Mouse (Mus musculus): ENCODE measurements at regions not wholly inside any gene's neighbourhood (a gene's known extent, or its start where the extent isn't known, plus 50 kb on each side); places are given as distances from the start of the nearest gene placed in this dataset.
"Not testable (repeated sequence)": the region's sequence is repeated elsewhere in the genome, so short reads cannot be mapped to it uniquely, and the experiment has no call there.

DNA sequence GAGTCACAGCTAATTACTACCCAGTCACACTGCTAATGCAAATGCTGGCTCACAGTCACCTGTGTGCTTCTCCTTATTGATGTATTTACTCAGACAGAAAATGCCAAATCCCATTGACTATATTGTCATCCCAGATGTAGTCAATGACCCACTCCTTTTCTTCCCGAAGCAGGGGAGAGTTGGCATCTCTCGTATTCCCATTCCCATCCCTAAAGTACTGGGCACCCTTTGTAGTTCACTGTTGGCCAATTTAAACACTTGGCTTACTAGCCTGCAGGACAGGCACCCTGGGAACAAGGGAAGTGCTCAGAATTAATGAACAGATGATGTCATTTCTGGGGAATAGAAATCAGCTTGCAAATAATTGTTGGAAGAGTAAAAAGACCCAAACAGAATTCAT lies 114.5 kb downstream of the 4933415F23Rik start:
- no peak for DNase-seq
- Histone ChIP-seq H3K4me2 (ENCODE audit: low read depth, low read length) (no peak overlapping the region), H3K27ac (ENCODE audit: low read depth) (no peak overlapping the region), H3K4me1 (ENCODE audit: insufficient read depth) (no peaks in the 10 kb centered on the region), H3K36me3 (replicated peaks; ENCODE audit: insufficient read depth, low read length) (no peaks in the 10 kb centered on the region), H3K9me3 (ENCODE audit: low read length) (no peaks in the 10 kb centered on the region), H3K9ac (replicated peaks) (no peak overlapping the region), H3K27me3 (ENCODE audit: insufficient read depth, low read length) (no peaks in the 10 kb centered on the region), H3K4me3 (ENCODE audit: low read depth, low read length) (no peak overlapping the region)
- WGBS (ENCODE audit: insufficient replicate concordance) = 76% methylated on average over 2 of the region's 2 CpGs
- ATAC-seq = no peak
- no peak for TF ChIP-seq EP300 (IDR thresholded peaks at IDR 0.05; ENCODE audit: low read depth)
- no peak for TF ChIP-seq CTCF (IDR thresholded peaks at IDR 0.05; ENCODE audit: low read depth)

DNA sequence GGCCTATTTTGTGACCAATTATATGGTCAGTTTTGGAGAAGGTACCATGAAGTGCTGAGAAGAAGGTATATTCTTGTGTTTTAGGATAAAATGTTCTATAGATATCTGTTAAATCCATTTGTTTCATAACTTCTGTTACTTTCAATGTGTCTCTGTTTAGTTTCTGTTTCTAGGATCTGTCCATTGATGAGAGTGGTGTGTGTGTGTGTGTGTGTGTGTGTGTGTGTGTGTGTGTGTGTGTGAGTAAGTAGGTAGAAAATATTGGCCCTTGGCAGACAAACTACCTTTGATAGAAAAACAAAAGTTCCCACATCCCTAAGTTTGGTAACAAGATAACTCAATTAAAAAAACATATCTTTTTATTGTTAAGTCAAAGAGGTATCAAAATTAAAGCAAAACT lies 117.8 kb downstream of the 4933415F23Rik start:
- H3K9me3 ChIP-seq (ENCODE audit: low read length); H3K9ac ChIP-seq (replicated peaks); H3K4me1 ChIP-seq (ENCODE audit: insufficient read depth); H3K36me3 ChIP-seq (replicated peaks; ENCODE audit: insufficient read depth, low read length); ATAC-seq; H3K4me3 ChIP-seq (ENCODE audit: low read depth, low read length); H3K4me2 ChIP-seq (ENCODE audit: low read depth, low read length); H3K27me3 ChIP-seq (ENCODE audit: insufficient read depth, low read length); H3K27ac ChIP-seq (ENCODE audit: low read depth); DNase-seq: not testable (repeated sequence)

DNA sequence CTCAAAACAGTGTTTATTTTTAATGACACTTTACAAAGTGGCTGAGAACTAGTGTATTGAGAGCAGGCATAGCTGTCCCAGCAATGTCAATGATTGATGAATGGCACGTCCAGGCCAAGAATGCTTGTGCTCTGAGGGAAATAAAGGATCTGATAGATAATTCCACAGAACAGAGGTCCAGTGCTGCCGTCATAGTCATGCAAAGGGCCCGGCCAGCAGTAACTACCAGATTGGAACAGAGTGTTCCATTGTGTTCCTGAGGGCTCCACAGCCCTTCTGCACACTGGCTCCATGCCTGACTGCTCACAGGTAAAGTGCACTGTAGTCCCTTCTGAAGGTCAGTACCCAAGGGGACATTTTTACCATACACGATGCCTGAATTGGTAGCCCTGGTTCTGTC lies 127.1 kb downstream of the 4933415F23Rik start:
- H3K27ac ChIP-seq (ENCODE audit: low read depth) = no peak overlapping the region
- DNase-seq (no peak), ATAC-seq (no peak)
- no peak overlapping the region for H3K9ac ChIP-seq (replicated peaks)
- TF ChIP-seq CTCF (IDR thresholded peaks at IDR 0.05; ENCODE audit: low read depth) = no peak
- no peak for TF ChIP-seq EP300 (IDR thresholded peaks at IDR 0.05; ENCODE audit: low read depth)
- H3K27me3 ChIP-seq (ENCODE audit: insufficient read depth, low read length) = no peaks in the 10 kb centered on the region
- H3K4me1 ChIP-seq (ENCODE audit: insufficient read depth) = no peaks in the 10 kb centered on the region
- no peaks in the 10 kb centered on the region for H3K9me3 ChIP-seq (ENCODE audit: low read length)
- no peaks in the 10 kb centered on the region for H3K36me3 ChIP-seq (replicated peaks; ENCODE audit: insufficient read depth, low read length)
- WGBS (ENCODE audit: insufficient replicate concordance) = 63% methylated on average over 4 of the region's 4 CpGs
- H3K4me3 ChIP-seq (ENCODE audit: low read depth, low read length) = no peak overlapping the region
- H3K4me2 ChIP-seq (ENCODE audit: low read depth, low read length) = no peak overlapping the region

DNA sequence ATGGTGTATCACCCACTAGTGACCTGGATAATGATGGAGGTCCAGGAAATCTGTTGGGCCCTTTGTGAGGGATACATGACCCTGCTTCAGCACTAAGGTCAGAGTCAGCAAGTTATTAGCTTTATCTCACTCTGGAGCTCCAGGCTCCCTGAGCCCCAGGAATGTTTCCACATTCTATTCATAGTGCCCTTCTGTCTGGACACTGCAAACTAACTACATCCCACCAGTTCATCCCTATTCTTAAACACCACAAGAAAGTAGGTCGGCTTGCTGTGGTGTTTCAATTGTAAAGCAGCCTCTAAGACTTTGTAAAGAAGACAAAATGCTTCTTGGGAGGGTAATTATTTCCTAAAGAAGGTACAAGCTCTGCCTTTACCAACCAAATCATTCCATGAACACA lies 138.2 kb upstream of the Rims1 start:
- DNase-seq = no peak
- TF ChIP-seq EP300 (IDR thresholded peaks at IDR 0.05; ENCODE audit: low read depth) = no peak
- TF ChIP-seq CTCF (IDR thresholded peaks at IDR 0.05; ENCODE audit: low read depth) = no peak
- Histone ChIP-seq H3K9ac (replicated peaks) (no peak overlapping the region), H3K9me3 (ENCODE audit: low read length) (no peaks in the 10 kb centered on the region), H3K27me3 (ENCODE audit: insufficient read depth, low read length) (no peaks in the 10 kb centered on the region), H3K4me2 (ENCODE audit: low read depth, low read length) (no peak overlapping the region), H3K27ac (ENCODE audit: low read depth) (no peak overlapping the region), H3K4me3 (ENCODE audit: low read depth, low read length) (no peak overlapping the region), H3K4me1 (ENCODE audit: insufficient read depth) (no peaks in the 10 kb centered on the region), H3K36me3 (replicated peaks; ENCODE audit: insufficient read depth, low read length) (no peaks in the 10 kb centered on the region)
- WGBS (ENCODE audit: insufficient replicate concordance) = 68% methylated on average over 1 of the region's 1 CpGs
- ATAC-seq = no peak

DNA sequence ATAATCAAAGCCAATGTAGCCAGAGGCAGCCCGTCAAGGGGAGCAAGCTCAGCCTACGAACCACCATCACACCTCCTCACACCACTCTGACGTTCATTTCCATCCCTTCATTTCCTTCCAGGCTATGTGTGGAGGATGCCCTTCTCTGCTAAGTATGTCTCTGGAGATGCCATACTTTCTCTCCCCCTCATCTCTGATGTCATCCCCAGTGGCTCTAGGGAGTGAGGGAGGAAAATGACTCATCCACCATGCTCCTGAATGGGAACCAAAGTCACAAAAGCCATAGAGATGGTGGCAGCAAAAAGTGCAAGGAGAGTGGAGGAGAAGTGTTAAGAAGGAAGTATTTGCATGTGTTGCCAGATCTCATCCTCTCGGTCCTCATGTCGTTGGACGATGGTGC lies 134.0 kb upstream of the Rims1 start:
- no peak for ATAC-seq
- TF ChIP-seq EP300 (IDR thresholded peaks at IDR 0.05; ENCODE audit: low read depth) (no peak), CTCF (IDR thresholded peaks at IDR 0.05; ENCODE audit: low read depth) (no peak)
- no peak overlapping the region for H3K9ac ChIP-seq (replicated peaks)
- no peak overlapping the region for H3K4me2 ChIP-seq (ENCODE audit: low read depth, low read length)
- H3K36me3 ChIP-seq (replicated peaks; ENCODE audit: insufficient read depth, low read length) = no peaks in the 10 kb centered on the region
- no peak overlapping the region for H3K27ac ChIP-seq (ENCODE audit: low read depth)
- WGBS (ENCODE audit: insufficient replicate concordance) = 80% methylated on average over 6 of the region's 6 CpGs
- no peaks in the 10 kb centered on the region for H3K4me1 ChIP-seq (ENCODE audit: insufficient read depth)
- no peaks in the 10 kb centered on the region for H3K27me3 ChIP-seq (ENCODE audit: insufficient read depth, low read length)
- H3K4me3 ChIP-seq (ENCODE audit: low read depth, low read length) = no peak overlapping the region
- H3K9me3 ChIP-seq (ENCODE audit: low read length) = no peaks in the 10 kb centered on the region
- DNase-seq = no peak

DNA sequence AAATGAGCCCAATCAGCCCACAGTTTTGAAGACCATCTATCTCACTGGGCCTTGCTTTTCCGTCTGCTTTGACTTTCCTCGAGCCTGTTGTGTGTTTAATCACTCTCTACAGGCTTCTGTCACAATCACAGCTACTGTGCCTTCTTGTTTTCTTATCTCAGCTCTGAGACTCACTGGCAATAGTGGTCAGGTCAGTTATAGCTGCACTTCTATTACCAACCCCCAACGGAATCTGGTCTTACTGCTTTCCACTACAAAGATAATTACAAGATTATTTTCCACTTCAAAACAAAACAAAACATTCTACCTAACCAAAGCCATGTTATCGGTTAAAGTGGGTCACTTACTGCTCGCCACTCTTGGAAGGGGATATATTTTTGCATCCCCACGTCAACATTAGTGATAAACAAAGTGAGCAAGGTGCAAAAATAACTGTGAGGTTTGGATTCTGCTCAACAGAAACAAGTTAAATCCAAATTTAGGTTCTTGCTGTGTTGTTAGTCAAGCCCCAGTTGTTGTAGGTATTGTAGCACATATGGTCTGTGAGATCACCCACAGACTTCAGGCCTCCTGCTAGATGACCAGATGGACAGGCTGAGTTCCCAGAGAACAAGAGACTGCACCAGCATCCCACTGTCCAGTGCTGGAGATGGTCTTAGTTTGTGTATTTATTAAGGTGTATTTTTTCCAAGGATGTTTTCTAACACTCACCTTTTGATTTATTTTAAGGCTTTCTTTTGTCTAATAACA lies 125.5 kb upstream of the Rims1 start:
- Histone ChIP-seq H3K36me3 (replicated peaks; ENCODE audit: insufficient read depth, low read length) (no peaks in the 10 kb centered on the region), H3K9me3 (ENCODE audit: low read length) (no peaks in the 10 kb centered on the region), H3K4me1 (ENCODE audit: insufficient read depth) (no peaks in the 10 kb centered on the region), H3K27ac (ENCODE audit: low read depth) (no peak overlapping the region), H3K4me2 (ENCODE audit: low read depth, low read length) (no peak overlapping the region), H3K27me3 (ENCODE audit: insufficient read depth, low read length) (no peaks in the 10 kb centered on the region), H3K9ac (replicated peaks) (no peak overlapping the region), H3K4me3 (ENCODE audit: low read depth, low read length) (no peak overlapping the region)
- ATAC-seq (no peak), DNase-seq (no peak)
- WGBS (ENCODE audit: insufficient replicate concordance) = 60% methylated on average over 6 of the region's 6 CpGs
- TF ChIP-seq EP300 (IDR thresholded peaks at IDR 0.05; ENCODE audit: low read depth) (no peak), CTCF (IDR thresholded peaks at IDR 0.05; ENCODE audit: low read depth) (no peak)

DNA sequence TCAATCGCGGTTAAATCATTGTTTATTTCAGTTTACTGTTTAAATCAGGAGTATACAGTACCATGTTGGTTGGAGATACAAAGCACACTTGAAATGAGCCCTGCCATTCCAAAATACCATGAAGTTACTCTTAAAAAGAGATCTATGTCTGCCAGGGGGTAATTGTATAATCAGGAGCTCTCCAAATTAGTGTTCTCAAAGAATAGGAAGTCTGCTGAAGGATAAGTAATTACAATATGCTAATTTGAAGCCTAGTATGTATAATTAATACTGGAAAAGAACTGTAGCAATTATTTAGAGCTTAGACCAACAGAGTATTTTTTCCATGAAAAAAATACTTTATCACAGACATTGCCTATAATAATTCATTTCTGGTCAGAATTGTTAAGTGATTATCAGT lies 97.2 kb upstream of the Rims1 start:
- H3K4me3 ChIP-seq (ENCODE audit: low read depth, low read length) = no peak overlapping the region
- H3K9me3 ChIP-seq (ENCODE audit: low read length) = no peaks in the 10 kb centered on the region
- H3K4me2 ChIP-seq (ENCODE audit: low read depth, low read length) = no peak overlapping the region
- WGBS (ENCODE audit: insufficient replicate concordance) = 83% methylated on average over 2 of the region's 2 CpGs
- H3K27me3 ChIP-seq (ENCODE audit: insufficient read depth, low read length) = no peaks in the 10 kb centered on the region
- TF ChIP-seq CTCF (IDR thresholded peaks at IDR 0.05; ENCODE audit: low read depth) (no peak), EP300 (IDR thresholded peaks at IDR 0.05; ENCODE audit: low read depth) (no peak)
- ATAC-seq (no peak), DNase-seq (no peak)
- H3K4me1 ChIP-seq (ENCODE audit: insufficient read depth) = no peaks in the 10 kb centered on the region
- H3K27ac ChIP-seq (ENCODE audit: low read depth) = no peak overlapping the region
- H3K36me3 ChIP-seq (replicated peaks; ENCODE audit: insufficient read depth, low read length) = no peaks in the 10 kb centered on the region
- no peak overlapping the region for H3K9ac ChIP-seq (replicated peaks)

Measured in liver, postnatal 0 days (tissue).